Comparison of ENCODE assay signal across 9 mouse cellular contexts in genomic region chr2:127757171-127757570, GRCm38 (mm10). TPM values are rescaled to one million over a fixed set of nuclear protein-coding genes. Genes with fewer than 3 reads are reported as not detected.
DNase-seq lines count a peak whose midpoint lies in the region; ATAC-seq and TF ChIP-seq lines count a peak whose summit lies in the region.
"Had no signal": no experiment of that assay in that cellular context is flagged by ENCODE, and none has a peak within 500 bp of the region (broad histone marks: within the 10 kb centered on the region; RNA-seq: fewer than 3 reads in every experiment).

No protein-coding gene starts in this region.

- H3K9me3 ChIP-seq in heart, embryonic 15.5 days (replicated peaks), result no peaks in the 10 kb centered on the region
- no peaks in the 10 kb centered on the region for H3K9me3 ChIP-seq in midbrain, embryonic 12.5 days

- no peaks in the 10 kb centered on the region for H3K27me3 ChIP-seq in heart, embryonic 15.5 days
- no peaks in the 10 kb centered on the region for H3K27me3 ChIP-seq in midbrain, embryonic 12.5 days

- WGBS in heart, embryonic 15.5 days, result 22% methylated on average over 8 of the region's 8 CpGs
- WGBS in midbrain, embryonic 12.5 days, result 54% methylated on average over 8 of the region's 8 CpGs

- DNase-seq in gastrocnemius, adult 2 months, result peak; percentile 77
- no peak for DNase-seq in gastrocnemius, postnatal 4 days (ENCODE audit: low spot score in 2 of 2)
- DNase-seq in cerebellum, adult 8-10 months, result peak; percentile 80
- no peak for DNase-seq in T-cell, adult 2 months (ENCODE audit: low spot score)
- DNase-seq in urinary bladder, postnatal 14 days (ENCODE audit: low spot score), result no peak
- no peak for DNase-seq in spleen, postnatal 4 days (ENCODE audit: low spot score in 2 of 2)

- H3K36me3 ChIP-seq in heart, embryonic 15.5 days, result no peaks in the 10 kb centered on the region; the same call in 1 of the 2 replicates
- H3K36me3 ChIP-seq in midbrain, embryonic 12.5 days, result peaks cover 45% of the 10 kb centered on the region

- peak overlapping the region; percentile 89 for H3K27ac ChIP-seq in gastrocnemius, adult 2 months
- 0 out of 2 replicates have a peak overlapping the region, but pooled peaks have one; percentile 20 for H3K27ac ChIP-seq in heart, embryonic 15.5 days
- peak overlapping the region; percentile 36; the same call in 1 of the 2 replicates for H3K27ac ChIP-seq in midbrain, embryonic 12.5 days (replicated peaks)

- no peak for TF ChIP-seq CTCF in gastrocnemius, adult 2 months (IDR thresholded peaks at IDR 0.05)

- ATAC-seq in heart, embryonic 15.5 days (replicated peaks; ENCODE audit: insufficient number of reproducible peaks, insufficient read depth, low FRiP score, low read depth), result no peak
- ATAC-seq in midbrain, embryonic 12.5 days (ENCODE audit: low FRiP score, low read depth), result no peak

- H3K4me2 ChIP-seq in heart, embryonic 15.5 days, result peak overlapping the region; percentile 18; the same call in 1 of the 2 replicates
- no peak overlapping the region for H3K4me2 ChIP-seq in midbrain, embryonic 12.5 days (replicated peaks)

- intact Hi-C loops in gastrocnemius, adult 2 months (cut with DNase I), result no loop called here

- H3K4me3 ChIP-seq in gastrocnemius, adult 2 months, result peak overlapping the region; percentile 51
- no peak overlapping the region for H3K4me3 ChIP-seq in heart, embryonic 15.5 days
- H3K4me3 ChIP-seq in midbrain, embryonic 12.5 days, result no peak overlapping the region

- H3K9ac ChIP-seq in heart, embryonic 15.5 days, result no peak overlapping the region
- H3K9ac ChIP-seq in midbrain, embryonic 12.5 days (replicated peaks), result no peak overlapping the region

- peaks cover 25% of the 10 kb centered on the region for H3K4me1 ChIP-seq in heart, embryonic 15.5 days (replicated peaks)
- no peaks in the 10 kb centered on the region for H3K4me1 ChIP-seq in midbrain, embryonic 12.5 days

RNA-seq across cellular contexts. Expression of gene Mall, which starts 27.4 kb away (rescaled TPM):
- 1 to 10 TPM; 1.6 to 3.8 TPM for total RNA-seq in gastrocnemius, adult 2 months (2021)
- total RNA-seq in gastrocnemius, postnatal 4 days (2021), result 10 to 100 TPM; 10.5 to 11.0 TPM
- 8.1 and 10.2 TPM in 2 replicates for polyA plus RNA-seq in heart, embryonic 15.5 days (2015; fragmentation: Nextera tagmentation; extraction: Ambion mirVana)
- 0.63 and 0.74 TPM in 2 replicates for polyA plus RNA-seq in midbrain, embryonic 12.5 days (2016; fragmentation: Nextera tagmentation; extraction: Ambion mirVana)
- polyA plus RNA-seq: C2C12 had no signal

RNA-seq across cellular contexts. Expression of gene Nphp1, which starts 31.5 kb away (rescaled TPM):
- total RNA-seq in gastrocnemius, adult 2 months (2021), result 10 to 100 TPM; 21.5 to 23.2 TPM
- total RNA-seq in gastrocnemius, postnatal 4 days (2021), result 10 to 100 TPM; 13.4 to 13.8 TPM
- polyA plus RNA-seq in heart, embryonic 15.5 days (2015; fragmentation: Nextera tagmentation; extraction: Ambion mirVana), result 19.6 and 20.0 TPM in 2 replicates
- 31.7 and 33.3 TPM in 2 replicates for polyA plus RNA-seq in midbrain, embryonic 12.5 days (2016; fragmentation: Nextera tagmentation; extraction: Ambion mirVana)

RNA-seq across cellular contexts. Expression of gene Mtln, which starts 35.1 kb away (rescaled TPM):
- total RNA-seq in gastrocnemius, adult 2 months (2021), result 100 to 1,000 TPM; 120 TPM
- 10 to 100 TPM; 43.9 to 48.3 TPM for total RNA-seq in gastrocnemius, postnatal 4 days (2021)
- 36.4 and 45.6 TPM in 2 replicates for polyA plus RNA-seq in heart, embryonic 15.5 days (2015; fragmentation: Nextera tagmentation; extraction: Ambion mirVana)
- polyA plus RNA-seq in midbrain, embryonic 12.5 days (2016; fragmentation: Nextera tagmentation; extraction: Ambion mirVana), result 30.6 and 31.7 TPM in 2 replicates

Comparison
In these comparisons a context has a peak if more than half of its experiments do, and no peak if none do; other contexts are left out.
1. DNase-seq: peak in gastrocnemius, adult 2 months (single experiment) and cerebellum, adult 8-10 months (single experiment); none in gastrocnemius, postnatal 4 days (0 of 2), T-cell, adult 2 months (single experiment), urinary bladder, postnatal 14 days (single experiment) and spleen, postnatal 4 days (0 of 2).
2. H3K27ac ChIP-seq: peak in every context shown above with its lines; median percentile 89 in gastrocnemius, adult 2 months; 36 in midbrain, embryonic 12.5 days; 20 in heart, embryonic 15.5 days.